In the genomic region with DNA sequence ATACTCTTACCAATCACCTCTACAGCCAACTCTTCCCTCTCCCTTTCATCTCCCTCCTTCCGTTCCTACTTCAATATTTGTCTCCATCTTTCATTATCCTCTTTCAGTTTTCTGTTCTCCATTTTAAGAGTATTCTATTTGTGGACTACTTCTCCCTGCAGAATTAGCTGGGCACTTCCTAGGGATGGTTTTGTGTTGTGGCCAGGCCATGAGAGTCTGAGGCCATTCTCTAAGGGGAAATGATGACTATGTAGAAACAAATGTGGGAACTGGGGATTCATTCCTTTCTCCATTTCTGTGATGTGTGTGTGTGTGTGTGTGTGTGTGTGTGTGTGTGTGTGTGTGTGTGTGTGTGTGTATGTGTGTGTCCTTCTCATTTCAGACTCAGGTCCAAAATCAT, we compare ENCODE assay signal across 18 mouse cellular contexts.
DNase-seq lines count a peak whose midpoint lies in the region; ATAC-seq lines count a peak whose summit lies in the region.
"Had no signal": no experiment of that assay in that cellular context is flagged by ENCODE, and none has a peak within 500 bp of the region (broad histone marks: within the 10 kb centered on the region; RNA-seq: fewer than 3 reads in every experiment).

No protein-coding gene starts in this region.

- no peak for DNase-seq in yolk sac, embryonic 10.5 days (ENCODE audit: low spot score)
- DNase-seq in frontal cortex, postnatal 14 days (ENCODE audit: low spot score in 2 of 2) = no peak
- DNase-seq in midbrain, embryonic 10.5 days (ENCODE audit: low spot score) = no peak
- DNase-seq: adrenal gland, adult 2 months; adrenal gland, postnatal 10 days; adrenal gland, postnatal 25 days; cerebellum, adult 11-12 months; cerebellum, adult 2 months; cerebellum, adult 9-10 months; cerebellum, postnatal 10 days; cerebellum, postnatal 25 days; forebrain, postnatal 0 days had no signal

- H3K9me3 ChIP-seq in midbrain, embryonic 10.5 days (replicated peaks) = no peaks in the 10 kb centered on the region
- H3K9me3 ChIP-seq: embryonic facial prominence, embryonic 12.5 days; forebrain, embryonic 13.5 days; forebrain, embryonic 15.5 days had no signal

- no peak overlapping the region for H3K4me3 ChIP-seq in midbrain, embryonic 10.5 days
- H3K4me3 ChIP-seq: embryonic facial prominence, embryonic 10.5 days; embryonic facial prominence, embryonic 12.5 days; forebrain, embryonic 13.5 days; forebrain, embryonic 15.5 days had no signal

- peak; percentile 81 for ATAC-seq in granulocyte monocyte progenitor cell, adult 5-6 weeks (replicated peaks; ENCODE audit: poor library complexity, severe bottlenecking)
- peak; percentile 72 for ATAC-seq in megakaryocyte, adult 5-6 weeks (ENCODE audit: poor library complexity, severe bottlenecking)
- ATAC-seq: forebrain, embryonic 13.5 days; forebrain, embryonic 15.5 days; forebrain, postnatal 0 days had no signal

- no peaks in the 10 kb centered on the region for H3K27me3 ChIP-seq in midbrain, embryonic 10.5 days (ENCODE audit: low read depth, poor library complexity, severe bottlenecking)
- H3K27me3 ChIP-seq: forebrain, embryonic 13.5 days; forebrain, embryonic 15.5 days had no signal

- 90% methylated on average over 1 of the region's 1 CpGs for WGBS in midbrain, embryonic 10.5 days

- H3K36me3 ChIP-seq in midbrain, embryonic 10.5 days = peaks cover 89% of the 10 kb centered on the region
- H3K36me3 ChIP-seq: embryonic facial prominence, embryonic 12.5 days had no signal

- H3K4me1 ChIP-seq in midbrain, embryonic 10.5 days = no peaks in the 10 kb centered on the region
- H3K4me1 ChIP-seq: embryonic facial prominence, embryonic 10.5 days; embryonic facial prominence, embryonic 12.5 days; forebrain, embryonic 13.5 days; forebrain, embryonic 15.5 days had no signal

- no peak overlapping the region for H3K27ac ChIP-seq in midbrain, embryonic 10.5 days (replicated peaks)
- H3K27ac ChIP-seq: embryonic facial prominence, embryonic 10.5 days; embryonic facial prominence, embryonic 12.5 days; forebrain, embryonic 13.5 days; forebrain, embryonic 15.5 days had no signal
